Mouse (Mus musculus) cerebellum, adult 11 months (tissue): ENCODE data around the gene 3830406C13Rik.
A peak's percentile ranks its signal among the peaks of the same experiment; 100 is the strongest.
"Not testable (repeated sequence)": the region's sequence is repeated elsewhere in the genome, so short reads cannot be mapped to it uniquely, and the experiment has no call there.

ENCODE experiments used
- DNase-seq: peaks from one replicate; pipeline ENCODE4 v3.0.0; 2022

3830406C13Rik gene

GRCm38 (mm10) chr14:12284141-12284912 is at the start of gene 3830406C13Rik:
3830406C13Rik (plus strand) TSS chr14:12284173.
- peak; percentile 78 for DNase-seq

GRCm38 (mm10) chr14:12243726-12244125 is 40.2 kb upstream of the 3830406C13Rik start:
- no peak for DNase-seq

GRCm38 (mm10) chr14:12276031-12276430 is 7.9 kb upstream of the 3830406C13Rik start:
- DNase-seq = no peak

DNA sequence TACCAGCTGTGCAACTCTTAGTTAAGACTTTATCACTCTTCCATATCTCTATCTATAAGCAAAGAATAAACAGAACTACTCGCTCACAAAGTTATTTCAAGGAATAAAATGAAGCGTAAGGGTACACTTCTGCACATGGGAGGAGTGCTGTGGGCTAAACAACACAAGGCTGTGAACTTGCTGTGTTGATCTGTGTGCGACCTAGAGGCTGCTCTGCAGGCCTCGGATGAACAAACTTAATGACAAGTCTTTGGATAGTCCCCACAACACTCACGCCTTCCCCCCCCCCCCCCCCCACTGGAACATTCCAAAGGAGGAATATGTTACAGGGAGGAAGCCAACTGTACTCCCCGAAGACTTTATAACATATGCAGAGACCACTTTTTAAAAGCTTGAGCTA is 332 bp upstream of the 3830406C13Rik start, which contains the start of gene Gm49355:
Gm49355 (plus strand) TSS at position 336 of the 400 bp plus-strand sequence.
- DNase-seq = no peak

DNA sequence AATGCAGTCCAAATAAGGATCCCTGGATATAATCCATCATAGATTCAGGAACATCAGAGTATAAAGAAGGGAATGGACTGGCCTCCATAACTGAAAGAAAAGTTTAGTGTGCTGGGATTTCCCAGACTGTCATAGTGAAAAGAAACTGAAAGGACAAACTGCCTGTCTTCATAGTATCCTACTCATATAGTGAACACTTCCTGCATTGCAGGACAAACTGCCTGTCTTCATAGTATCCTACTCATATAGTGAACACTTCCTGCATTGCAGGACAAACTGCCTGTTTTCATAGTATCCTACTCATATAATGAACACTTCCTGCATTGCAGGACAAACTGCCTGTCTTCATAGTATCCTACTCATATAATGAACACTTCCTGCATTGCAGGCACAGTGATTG is 5.8 kb downstream of the 3830406C13Rik start:
- not testable (repeated sequence) for DNase-seq

DNA sequence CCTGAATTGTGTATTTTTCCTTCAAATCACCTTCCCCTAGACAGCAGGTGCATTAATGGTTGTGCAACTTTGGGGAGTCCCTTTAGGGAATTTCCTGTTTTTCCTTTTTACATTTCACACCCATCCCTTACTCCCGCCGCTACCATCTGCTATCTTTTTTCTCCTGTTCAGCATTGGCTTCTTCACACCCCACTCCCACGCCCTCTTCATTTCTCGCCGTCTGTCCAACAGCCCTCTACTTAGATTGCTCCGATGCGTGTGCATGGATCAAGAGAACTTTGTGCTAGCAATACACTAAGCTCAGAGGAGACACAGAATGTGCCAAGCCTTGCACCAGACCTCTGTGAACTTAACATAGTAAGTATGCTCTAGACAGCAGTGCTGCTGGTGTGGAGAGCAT is 12.4 kb downstream of the 3830406C13Rik start:
- no peak for DNase-seq

- no peak for DNase-seq
Measured at GRCm38 (mm10) chr14:12299171-12299570, 15.2 kb downstream of the 3830406C13Rik start.

GRCm38 (mm10) chr14:12299654-12300053 is 15.7 kb downstream of the 3830406C13Rik start:
- DNase-seq = no peak

DNA sequence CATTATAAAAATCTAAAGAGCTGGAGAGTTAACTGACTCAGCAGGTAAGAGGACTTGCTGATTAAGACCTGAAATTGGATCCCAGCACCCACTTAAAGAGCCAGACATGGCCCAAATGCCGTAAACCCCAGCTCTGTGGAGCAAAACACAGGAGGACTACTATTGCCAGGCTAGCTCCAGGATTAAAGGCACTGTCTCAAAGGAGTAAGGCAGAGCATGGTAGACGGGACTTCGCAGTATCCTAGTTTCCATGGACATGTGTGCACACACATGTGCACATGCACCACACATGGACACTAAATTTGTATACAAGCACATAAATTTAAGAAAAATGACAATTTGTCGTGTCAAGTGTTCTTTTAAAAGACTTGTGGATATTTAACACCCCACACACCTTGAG is 16.3 kb downstream of the 3830406C13Rik start:
- DNase-seq = no peak

DNA sequence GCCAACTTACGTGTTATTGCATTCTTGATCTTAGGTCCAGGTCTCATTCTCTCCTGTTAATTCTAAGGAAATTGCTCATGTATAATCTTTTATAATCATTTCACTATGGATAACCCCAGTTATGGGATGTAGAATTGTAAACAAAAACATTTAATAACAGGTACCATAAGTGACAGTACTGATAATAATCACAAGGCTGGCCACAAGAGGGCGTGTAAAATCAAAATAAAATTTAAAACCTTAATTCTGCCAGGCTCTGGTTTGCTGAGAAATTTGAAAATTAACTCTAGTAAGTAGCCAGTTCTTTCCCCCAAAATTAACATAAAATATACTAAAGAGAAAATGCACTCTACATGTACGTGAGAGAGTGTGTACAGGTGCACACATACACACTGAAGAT is 16.7 kb downstream of the 3830406C13Rik start:
- DNase-seq = no peak

- DNase-seq = no peak
Measured at GRCm38 (mm10) chr14:12303106-12303505, 19.1 kb downstream of the 3830406C13Rik start.

- DNase-seq = no peak
Measured at GRCm38 (mm10) chr14:12333622-12334021, 49.6 kb downstream of the 3830406C13Rik start.

DNA sequence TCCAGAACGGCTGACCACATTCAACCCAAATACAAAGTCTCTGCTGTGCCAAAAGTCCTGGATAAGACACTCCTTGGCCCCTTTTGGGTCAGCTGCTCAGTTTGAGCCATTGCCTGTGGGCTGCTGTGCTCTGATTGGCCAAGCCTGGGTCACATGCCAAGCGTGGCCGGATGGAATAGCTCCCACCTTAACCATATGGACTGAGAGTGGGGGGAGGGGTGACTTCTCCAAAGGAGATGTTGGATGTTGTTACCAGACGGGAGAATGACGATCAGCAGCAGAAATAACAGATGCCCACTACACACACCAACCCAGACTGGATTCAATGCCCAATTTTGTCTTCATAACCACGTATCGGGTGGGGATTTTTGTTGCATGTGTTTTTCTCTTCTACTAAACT is 51.0 kb downstream of the 3830406C13Rik start:
- DNase-seq = no peak

GRCm38 (mm10) chr14:12337421-12337997 is 53.5 kb downstream of the 3830406C13Rik start:
- no peak for DNase-seq

GRCm38 (mm10) chr14:12337998-12338809 is 54.2 kb downstream of the 3830406C13Rik start:
- DNase-seq = no peak

GRCm38 (mm10) chr14:12338811-12339565 is 55.0 kb downstream of the 3830406C13Rik start:
- DNase-seq = no peak

GRCm38 (mm10) chr14:12340238-12341074 is 56.5 kb downstream of the 3830406C13Rik start:
- DNase-seq = no peak

DNA sequence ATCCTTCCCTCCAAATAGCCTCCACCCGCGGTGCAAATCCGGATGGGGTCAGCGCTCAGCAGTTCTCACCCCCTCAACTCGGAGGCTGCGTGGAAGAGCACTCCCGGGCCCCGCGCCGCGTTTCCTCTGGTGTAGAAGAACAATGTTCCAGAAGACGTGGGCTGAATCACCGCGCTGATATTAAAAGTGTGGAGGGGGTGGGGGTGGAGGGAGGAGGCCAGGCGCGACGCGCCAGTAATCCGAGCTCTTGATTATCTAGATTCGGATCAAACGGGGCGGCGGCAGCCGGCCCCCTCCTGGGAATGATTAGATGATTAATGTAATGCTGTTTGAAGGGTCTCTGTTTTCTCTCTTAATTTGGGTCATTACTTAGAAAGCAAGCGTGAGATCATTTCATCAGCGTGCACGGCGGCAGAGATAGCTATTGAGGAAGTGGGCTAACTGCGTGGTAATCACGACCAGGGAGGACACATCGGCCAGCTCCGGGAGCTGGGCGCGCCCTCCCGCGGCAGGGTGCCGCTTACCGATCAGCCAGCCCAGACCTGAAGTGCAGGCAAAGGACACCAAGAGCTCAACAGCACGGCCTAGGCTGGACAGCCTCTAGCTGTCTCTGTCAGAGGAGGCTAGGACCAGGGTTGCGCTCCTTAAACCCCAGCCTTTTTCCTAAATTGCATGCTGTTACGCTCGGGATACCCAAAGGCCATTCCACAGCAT is 57.3 kb downstream of the 3830406C13Rik start:
- no peak for DNase-seq

DNA sequence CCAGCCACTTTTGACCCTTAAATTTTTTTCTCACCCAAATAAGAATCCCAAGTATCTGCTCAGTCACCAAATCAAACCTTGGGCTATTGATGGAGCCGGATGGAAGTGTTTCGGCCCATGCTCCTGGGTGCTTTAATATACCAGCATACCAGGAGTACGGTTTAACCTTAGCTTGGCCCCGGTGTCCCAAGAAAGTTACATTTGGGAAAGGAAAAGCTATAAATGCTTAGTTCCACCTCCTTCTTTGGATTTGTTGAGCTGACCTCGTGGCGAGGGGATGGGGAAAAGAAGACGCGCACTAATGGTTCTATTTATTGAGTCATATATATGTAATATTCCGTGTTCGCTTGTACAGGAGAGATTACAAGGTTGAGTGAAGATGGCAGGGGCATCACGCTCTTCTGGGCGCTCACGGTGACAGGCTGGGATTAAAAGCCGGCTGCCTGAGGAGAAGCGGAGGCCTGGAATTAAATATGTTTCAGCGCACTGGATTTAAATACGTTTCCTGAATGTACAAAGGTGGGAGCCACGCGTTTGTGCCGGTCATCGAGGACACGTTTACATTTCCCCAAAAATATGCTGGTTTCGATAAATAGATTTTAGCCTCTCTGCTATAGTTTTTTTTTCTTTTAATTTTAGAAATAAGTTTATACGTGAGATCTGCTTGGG is 58.0 kb downstream of the 3830406C13Rik start:
- no peak for DNase-seq

DNA sequence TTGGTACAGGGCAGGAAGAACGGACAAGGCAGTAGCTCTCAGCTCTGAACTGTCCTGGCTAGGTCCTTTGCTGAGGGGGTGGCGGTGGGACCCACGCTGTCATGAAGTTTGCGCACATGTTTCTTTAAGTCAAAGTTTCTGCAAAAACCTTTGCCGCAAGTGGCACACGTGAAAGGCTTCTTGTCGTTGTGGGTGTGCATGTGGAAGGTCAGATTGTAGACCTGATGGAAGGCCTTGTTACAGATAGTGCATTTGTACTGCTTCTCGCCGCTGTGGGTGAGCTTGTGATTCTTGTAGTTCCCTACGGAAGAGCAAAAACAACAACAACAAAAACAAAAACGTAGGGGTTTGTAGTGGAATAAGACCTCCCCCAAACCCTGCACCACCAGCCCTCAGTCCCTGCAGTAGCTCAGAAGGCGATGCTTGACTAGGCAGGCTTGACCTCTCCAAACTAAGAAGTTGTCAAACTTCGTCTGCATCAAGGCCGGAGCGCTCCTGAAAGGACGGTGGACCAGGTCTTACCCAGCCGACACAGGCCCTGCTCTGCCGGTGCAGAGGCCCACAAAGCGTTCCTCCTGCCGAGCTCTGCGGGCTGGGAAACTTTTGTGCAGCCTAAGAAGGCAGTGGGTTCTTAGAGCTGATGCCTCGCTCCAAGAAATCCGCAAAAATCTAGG is 58.6 kb downstream of the 3830406C13Rik start:
- DNase-seq = no peak
